Comparison of ENCODE assay signal across 23 mouse cellular contexts in genomic region chr13:46833586-46833985, GRCm38 (mm10).
"Had no signal": no experiment of that assay in that cellular context is flagged by ENCODE, and none has a peak within 500 bp of the region (broad histone marks: within the 10 kb centered on the region; RNA-seq: fewer than 3 reads in every experiment).

No protein-coding gene starts in this region.

- H3K27ac ChIP-seq: gastrocnemius, adult 2 months; heart, embryonic 10.5 days; hindbrain, embryonic 10.5 days; hindbrain, embryonic 12.5 days; hindbrain, embryonic 15.5 days; hindbrain, postnatal 0 days; kidney, embryonic 15.5 days; kidney, postnatal 0 days; limb, embryonic 13.5 days; limb, embryonic 15.5 days; liver, embryonic 12.5 days; liver, embryonic 14.5 days had no signal

- H3K9ac ChIP-seq: heart, embryonic 12.5 days; hindbrain, embryonic 12.5 days; hindbrain, embryonic 15.5 days; kidney, embryonic 15.5 days; limb, embryonic 13.5 days; limb, embryonic 15.5 days; liver, embryonic 12.5 days; liver, embryonic 14.5 days had no signal

- H3K4me3 ChIP-seq: gastrocnemius, adult 2 months; heart, embryonic 10.5 days; heart, embryonic 12.5 days; hindbrain, embryonic 10.5 days; hindbrain, embryonic 12.5 days; hindbrain, embryonic 15.5 days; kidney, embryonic 15.5 days; limb, embryonic 13.5 days; limb, embryonic 15.5 days; liver, embryonic 12.5 days had no signal

- H3K4me1 ChIP-seq: hindbrain, embryonic 10.5 days; hindbrain, embryonic 12.5 days; hindbrain, embryonic 15.5 days; kidney, embryonic 15.5 days; limb, embryonic 13.5 days; limb, embryonic 15.5 days; liver, embryonic 12.5 days had no signal

- H3K4me2 ChIP-seq: heart, embryonic 12.5 days; hindbrain, embryonic 12.5 days; hindbrain, embryonic 15.5 days; kidney, embryonic 15.5 days; limb, embryonic 13.5 days; limb, embryonic 15.5 days; liver, embryonic 12.5 days had no signal

- ATAC-seq: hindbrain, postnatal 0 days; intestine, embryonic 16.5 days; liver, embryonic 12.5 days had no signal

- H3K9me3 ChIP-seq: hindbrain, embryonic 15.5 days; limb, embryonic 15.5 days had no signal

- DNase-seq: gastrocnemius, adult 2 months; gastrocnemius, postnatal 10 days; gastrocnemius, postnatal 25 days; heart, postnatal 10 days; heart, postnatal 4 days; kidney, adult 11 months; kidney, postnatal 14 days; layer of hippocampus, adult 9-11 months; layer of hippocampus, postnatal 36 days; left cerebral cortex, postnatal 4 days had no signal

- H3K27me3 ChIP-seq: heart, embryonic 12.5 days; hindbrain, embryonic 12.5 days; hindbrain, embryonic 15.5 days; kidney, embryonic 15.5 days; limb, embryonic 13.5 days; limb, embryonic 15.5 days; liver, embryonic 12.5 days had no signal
